Mouse (Mus musculus) ES-E14 (cell line): ENCODE measurements around the gene Smim5. TPM values are rescaled to one million over a fixed set of nuclear protein-coding genes. Genes with fewer than 3 reads are reported as not detected.

Source experiments
- DNase-seq: peaks from one replicate; pipeline ENCODE4 v3.0.0-alpha.2; 2013; ENCODE audit warnings: low read depth, low spot score
- H3K27ac ChIP-seq: 2 replicates; pipeline ENCODE4 v1.5.1; 2012; ENCODE audit warnings: low read depth, mild to moderate bottlenecking, low read length, moderate library complexity, mixed read lengths; ENCODE audit not compliant: poor library complexity, insufficient read depth, severe bottlenecking
- H3K36me3 ChIP-seq: 2 replicates; pipeline ENCODE4 v1.6.1; 2012; ENCODE audit warnings: mild to moderate bottlenecking, low read length, moderate library complexity, mixed read lengths; ENCODE audit not compliant: control insufficient read depth, poor library complexity, insufficient read depth, severe bottlenecking
- H3K4me1 ChIP-seq, 2 experiments: fragments of 150-350 bp in 1 of 2; sonication (generic) in 1 of 2; 2 replicates each; pipeline ENCODE4 v1.6.1; 2012; ENCODE audit warnings: low read length in 2 of 2, mild to moderate bottlenecking in 1 of 2, mixed read lengths in 1 of 2; ENCODE audit not compliant: control insufficient read depth in 2 of 2, insufficient read depth in 2 of 2, poor library complexity in 1 of 2
- H3K4me3 ChIP-seq, 2 experiments: fragments of 150-350 bp in 1 of 2; sonication (generic) in 1 of 2; 2 replicates each; pipeline ENCODE4 v1.5.1; 2012; ENCODE audit warnings: low read length in 2 of 2, low read depth in 1 of 2, mild to moderate bottlenecking in 1 of 2, mixed read lengths in 1 of 2; ENCODE audit not compliant: insufficient read depth in 1 of 2, poor library complexity in 1 of 2, severe bottlenecking in 1 of 2
- H3K9ac ChIP-seq: 2 replicates; pipeline ENCODE4 v1.6.1; 2012; ENCODE audit warnings: low read depth, mild to moderate bottlenecking, low read length, mixed read lengths; ENCODE audit not compliant: poor library complexity, insufficient read depth, severe bottlenecking
- H3K9me3 ChIP-seq: fragments of 150-350 bp; sonication (generic); 2 replicates; pipeline ENCODE4 v1.6.1; 2012; ENCODE audit warnings: low read depth, mild to moderate bottlenecking, low read length; ENCODE audit not compliant: control insufficient read depth, insufficient read depth
- CHD2 ChIP-seq: IDR thresholded peaks from 2 replicates; pipeline ENCODE4 v1.6.1; 2014; ENCODE audit warnings: mild to moderate bottlenecking, low read depth, low read length, inconsistent platforms
- HCFC1 ChIP-seq: IDR thresholded peaks from 2 replicates; pipeline ENCODE4 v1.6.1; 2012; ENCODE audit warnings: low read length, inconsistent platforms, borderline replicate concordance; ENCODE audit not compliant: insufficient read depth
- MAFK ChIP-seq: IDR thresholded peaks from 2 replicates; pipeline ENCODE4 v1.6.1; 2014; ENCODE audit warnings: mild to moderate bottlenecking, low read depth, low read length, inconsistent platforms; ENCODE audit not compliant: insufficient read depth
- ZC3H11A ChIP-seq: IDR thresholded peaks from 2 replicates; pipeline ENCODE4 v1.6.1; 2012; ENCODE audit warnings: low read depth, mild to moderate bottlenecking, inconsistent platforms, low read length, borderline replicate concordance
- ZNF384 ChIP-seq: IDR thresholded peaks from 2 replicates; pipeline ENCODE4 v1.6.1; 2012; ENCODE audit warnings: low read depth, low read length, inconsistent platforms
- in situ Hi-C, 2 experiments: fragments of 600-800 bp; cut with MboI; formaldehyde crosslinking; loops; one replicate each; pipeline ENCODE4 v1.15.1; 2025; ENCODE audit warnings: low sequenced_read_pairs in 2 of 2, inconsistent platforms in 1 of 2; ENCODE audit not compliant: unreplicated experiment in 2 of 2
- total RNA-seq: library from RNA; depleted of rRNA; stranded (reverse); fragments of 300-350 nt; gene quantifications from 2 replicates; pipeline ENCODE4 v1.2.3, GENCODE M21; 2012

Gene Smim5
- total RNA-seq, 1 experiment = 0.67 TPM

GRCm38 (mm10) chr11:115875935-115876334, 23.8 kb upstream of the Smim5 start:
- Histone ChIP-seq H3K4me3 (no peak overlapping the region), H3K27ac (no peak overlapping the region), H3K4me1 (peaks cover 0 to 8% of the 10 kb centered on the region in 2 experiments; a peak in 1 of 4 replicates), H3K36me3 (no peaks in the 10 kb centered on the region; the same call in 1 of the 2 replicates), H3K9me3 (no peaks in the 10 kb centered on the region), H3K9ac (no peak overlapping the region)
- no peak for DNase-seq
- no peak for TF ChIP-seq HCFC1
- no peak for TF ChIP-seq ZC3H11A
- TF ChIP-seq ZNF384 = no peak
- TF ChIP-seq MAFK = peak; percentile 86
- TF ChIP-seq CHD2 = no peak
- in situ Hi-C loops = no loop called here

GRCm38 (mm10) chr11:115876438-115876837, 23.3 kb upstream of the Smim5 start:
- no peak overlapping the region for H3K4me3 ChIP-seq
- TF ChIP-seq MAFK (no peak), CHD2 (no peak), ZC3H11A (no peak), ZNF384 (no peak)
- in situ Hi-C loops = no loop called here
- no peak overlapping the region for H3K27ac ChIP-seq
- no peak for DNase-seq
- H3K9me3 ChIP-seq = no peaks in the 10 kb centered on the region
- no peak overlapping the region for H3K9ac ChIP-seq
- H3K36me3 ChIP-seq = no peaks in the 10 kb centered on the region; the same call in 1 of the 2 replicates
- peaks cover 0 to 12% of the 10 kb centered on the region in 2 experiments; a peak in 1 of 4 replicates for H3K4me1 ChIP-seq

- no peak overlapping the region for H3K4me3 ChIP-seq
- TF ChIP-seq ZNF384 = no peak
- TF ChIP-seq CHD2 = no peak
- no peak for TF ChIP-seq HCFC1
- no peak for TF ChIP-seq ZC3H11A
- no peak for TF ChIP-seq MAFK
- no peak overlapping the region for H3K9ac ChIP-seq
- H3K4me1 ChIP-seq = peaks cover 0 to 8% of the 10 kb centered on the region in 2 experiments; a peak in 1 of 4 replicates
- H3K9me3 ChIP-seq = no peaks in the 10 kb centered on the region
- no peak overlapping the region for H3K27ac ChIP-seq
- no peaks in the 10 kb centered on the region for H3K36me3 ChIP-seq
- no peak for DNase-seq
- in situ Hi-C loops = no loop called here
Observed at GRCm38 (mm10) chr11:115877174-115877755, 22.5 kb upstream of the Smim5 start.

- DNase-seq = no peak
- in situ Hi-C loops = no loop called here
- TF ChIP-seq MAFK (no peak), ZNF384 (no peak), ZC3H11A (no peak), CHD2 (no peak), HCFC1 (no peak)
Observed at GRCm38 (mm10) chr11:115878071-115878470, 21.7 kb upstream of the Smim5 start.

GRCm38 (mm10) chr11:115881002-115881401, 18.8 kb upstream of the Smim5 start:
- no peak overlapping the region for H3K27ac ChIP-seq
- no peaks in the 10 kb centered on the region for H3K36me3 ChIP-seq
- TF ChIP-seq ZC3H11A (no peak), MAFK (no peak), HCFC1 (no peak), ZNF384 (no peak), CHD2 (no peak)
- DNase-seq = peak; percentile 74
- H3K9me3 ChIP-seq = no peaks in the 10 kb centered on the region
- in situ Hi-C loops = no loop called here
- 0 out of 2 replicates have a peak overlapping the region, but pooled peaks have one; percentile 5 for H3K9ac ChIP-seq
- H3K4me3 ChIP-seq = no peak overlapping the region
- peaks cover 3 to 25% of the 10 kb centered on the region in 2 experiments; a peak in 3 of 4 replicates for H3K4me1 ChIP-seq

More at GRCm38 (mm10) chr11:115878071-115878470, 21.7 kb upstream of the Smim5 start:
- no peaks in the 10 kb centered on the region for H3K36me3 ChIP-seq
- H3K9ac ChIP-seq = no peak overlapping the region
- peaks cover 0 to 7% of the 10 kb centered on the region in 2 experiments; a peak in 2 of 4 replicates for H3K4me1 ChIP-seq
- no peak overlapping the region for H3K27ac ChIP-seq
- no peaks in the 10 kb centered on the region for H3K9me3 ChIP-seq
- no peak overlapping the region for H3K4me3 ChIP-seq
